Mouse (Mus musculus): Measurements from ENCODE around the gene Serpinb9d. TPM values are rescaled to one million over a fixed set of nuclear protein-coding genes. Genes with fewer than 3 reads are reported as not detected.
A peak's percentile ranks its signal among the peaks of the same experiment; 100 is the strongest.
"Not testable (repeated sequence)": the region's sequence is repeated elsewhere in the genome, so short reads cannot be mapped to it uniquely, and the experiment has no call there.

Gene Serpinb9d
- not detected in 2 replicates for total RNA-seq (2021)
- long read RNA-seq, experiment 1 = 0 reads
- long read RNA-seq, experiment 2 = 0 reads

DNA sequence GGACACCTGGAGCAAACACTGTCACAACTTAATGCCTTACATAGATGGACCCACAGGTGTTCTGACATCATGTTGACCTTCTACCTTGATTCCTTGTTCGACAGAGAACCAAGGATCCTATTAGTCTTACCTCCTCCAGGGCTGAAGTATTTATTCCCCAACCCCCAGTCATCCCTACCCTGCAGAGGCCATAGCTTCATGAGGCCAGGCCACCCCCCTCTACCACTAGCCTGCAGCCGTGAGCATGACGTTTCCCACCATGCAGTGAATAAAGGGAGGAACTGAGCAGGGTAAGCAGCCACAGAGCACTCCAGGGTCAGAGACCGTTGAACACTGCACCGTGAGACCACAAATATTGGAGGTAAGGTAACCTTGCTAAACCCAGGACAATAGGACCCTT is at the start of gene Serpinb9d:
Serpinb9d (plus strand) TSS at position 301 of the 400 bp plus-strand sequence.
- no peak for DNase-seq

DNA sequence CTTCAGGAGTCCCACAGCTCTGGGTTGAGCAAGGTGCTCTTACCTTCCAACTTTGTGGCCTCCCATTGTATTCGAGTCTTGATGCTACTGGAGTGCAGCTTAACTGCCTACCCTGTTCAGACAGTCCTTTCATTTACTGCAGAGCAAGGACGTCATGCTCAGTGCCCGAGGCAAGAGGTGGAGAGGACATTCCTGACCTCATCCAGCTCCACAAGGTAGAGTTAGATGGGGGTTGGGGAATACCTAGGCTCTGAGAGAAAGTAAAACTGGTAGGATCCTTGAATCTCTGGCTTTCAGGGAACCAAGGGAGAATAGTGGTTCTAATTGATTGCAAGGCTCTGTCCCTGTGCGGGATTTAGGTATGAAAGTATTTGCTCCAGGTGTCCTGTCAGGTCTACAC is 33.1 kb upstream of the Serpinb9d start, which contains the start of gene Serpinb9c:
Serpinb9c (minus strand) TSS at position 101 of the 400 bp plus-strand sequence.
- DNase-seq = no peak

DNA sequence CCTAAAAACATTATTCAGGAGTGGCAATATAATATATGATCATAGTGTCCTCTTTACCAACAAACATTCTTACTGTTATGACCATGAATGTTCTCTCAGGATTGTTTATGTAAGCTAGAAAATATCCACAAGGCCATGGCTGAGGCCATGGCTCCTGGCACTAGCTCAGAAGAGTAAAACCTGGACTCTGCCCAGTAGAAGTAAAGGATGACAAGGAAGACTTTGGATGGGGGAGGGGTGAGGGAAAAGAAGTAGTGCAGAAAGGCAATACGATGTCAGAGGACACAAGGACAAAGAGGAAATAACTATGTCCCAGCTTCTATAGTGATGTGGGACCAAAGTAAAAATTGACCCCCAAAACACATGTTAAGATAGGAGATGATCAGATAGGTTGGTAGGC is 2.3 kb upstream of the Serpinb9d start:
- peak; percentile 47 for DNase-seq

DNA sequence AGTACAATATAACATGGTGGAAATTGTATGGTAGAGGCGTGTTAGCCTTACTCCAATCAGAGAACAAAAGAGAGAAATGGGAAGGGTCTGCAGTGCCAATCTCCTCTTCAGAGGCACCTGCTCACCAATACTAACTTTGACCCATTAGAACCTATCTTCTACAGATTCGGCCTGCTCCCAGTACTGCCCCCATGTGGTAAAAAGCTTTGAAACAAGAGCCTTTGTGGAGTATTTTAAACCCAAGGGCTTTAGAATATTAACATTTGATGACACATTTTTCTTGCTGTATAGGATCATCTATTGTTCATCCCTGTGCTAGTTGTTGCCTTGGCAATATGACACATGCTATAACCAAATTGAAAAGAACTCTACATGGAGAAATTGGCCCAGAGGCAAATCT is 7.0 kb downstream of the Serpinb9d start:
- no peak for DNase-seq

DNA sequence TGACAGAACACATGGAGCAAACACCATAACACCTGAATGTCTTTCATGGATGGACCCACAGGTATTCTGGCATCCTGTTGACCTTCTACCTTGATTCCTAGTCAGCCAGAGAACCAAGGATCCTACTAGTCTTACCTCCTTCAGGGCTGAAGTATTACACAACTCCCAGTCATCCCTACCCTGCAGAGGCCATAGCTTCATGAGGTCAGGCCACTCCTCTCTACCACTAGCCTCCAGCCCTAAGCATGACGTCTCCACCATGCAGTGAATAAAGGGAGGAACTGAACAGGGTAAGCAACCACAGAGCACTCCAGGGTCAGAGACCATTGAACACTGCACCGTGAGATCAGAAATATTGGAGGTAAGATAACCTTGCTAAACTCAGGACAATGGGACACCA is 56.6 kb downstream of the Serpinb9d start, which contains the start of gene Serpinb9e:
Serpinb9e (plus strand) TSS at position 301 of the 400 bp plus-strand sequence.
- DNase-seq = not testable (repeated sequence)

Other genes with a start within 250 kb of the Serpinb9d start
- gene Serpinb6b, start 227.8 kb upstream of the Serpinb9d start, total RNA-seq (2021) = 26.4 and 27.6 TPM in 2 replicates
- gene Serpinb9, start 189.7 kb upstream of the Serpinb9d start, total RNA-seq (2021) = 14.4 and 16.1 TPM in 2 replicates
- 0.22 TPM in 1 of 2 replicates, not detected in the other for gene Serpinb9b, start 165.5 kb upstream of the Serpinb9d start, total RNA-seq (2021)
- gene Serpinb1b, start 114.4 kb upstream of the Serpinb9d start, total RNA-seq (2021) = 0.23 and 0.41 TPM in 2 replicates
- not detected in 2 replicates for gene Serpinb9c, start 33.2 kb upstream of the Serpinb9d start, total RNA-seq (2021)
- not detected in 2 replicates for gene Serpinb9e, start 56.7 kb downstream of the Serpinb9d start, total RNA-seq (2021)
- not detected in 2 replicates for gene Serpinb9f, start 131.1 kb downstream of the Serpinb9d start, total RNA-seq (2021)
- gene Gm11397, start 202.8 kb downstream of the Serpinb9d start, total RNA-seq (2021) = not detected in 2 replicates